Mouse (Mus musculus): ENCODE results near the gene Pdcd4.
"Not testable (repeated sequence)": the region's sequence is repeated elsewhere in the genome, so short reads cannot be mapped to it uniquely, and the experiment has no call there.

Pdcd4 gene

DNA sequence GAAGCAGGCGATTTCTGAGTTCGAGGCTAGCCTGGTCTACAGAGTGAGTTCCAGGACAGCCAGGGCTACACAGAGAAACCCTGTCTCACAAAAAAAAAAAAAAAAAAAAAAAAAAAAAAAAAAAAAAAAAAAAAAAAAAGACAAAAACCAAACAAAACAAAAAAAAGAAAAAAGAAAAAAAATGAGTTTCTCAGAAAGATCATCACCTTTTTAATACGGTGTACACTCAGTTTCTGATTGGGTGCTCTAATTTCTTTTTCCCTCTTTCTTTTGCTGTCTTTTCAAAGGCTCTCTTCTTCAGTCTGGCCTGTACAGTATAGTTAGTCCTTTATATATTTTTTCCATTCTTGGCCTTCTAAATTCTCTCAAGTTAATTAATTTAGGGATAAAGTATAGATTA lies 72.3 kb downstream of the Pdcd4 start:
- not testable (repeated sequence) for DNase-seq

DNA sequence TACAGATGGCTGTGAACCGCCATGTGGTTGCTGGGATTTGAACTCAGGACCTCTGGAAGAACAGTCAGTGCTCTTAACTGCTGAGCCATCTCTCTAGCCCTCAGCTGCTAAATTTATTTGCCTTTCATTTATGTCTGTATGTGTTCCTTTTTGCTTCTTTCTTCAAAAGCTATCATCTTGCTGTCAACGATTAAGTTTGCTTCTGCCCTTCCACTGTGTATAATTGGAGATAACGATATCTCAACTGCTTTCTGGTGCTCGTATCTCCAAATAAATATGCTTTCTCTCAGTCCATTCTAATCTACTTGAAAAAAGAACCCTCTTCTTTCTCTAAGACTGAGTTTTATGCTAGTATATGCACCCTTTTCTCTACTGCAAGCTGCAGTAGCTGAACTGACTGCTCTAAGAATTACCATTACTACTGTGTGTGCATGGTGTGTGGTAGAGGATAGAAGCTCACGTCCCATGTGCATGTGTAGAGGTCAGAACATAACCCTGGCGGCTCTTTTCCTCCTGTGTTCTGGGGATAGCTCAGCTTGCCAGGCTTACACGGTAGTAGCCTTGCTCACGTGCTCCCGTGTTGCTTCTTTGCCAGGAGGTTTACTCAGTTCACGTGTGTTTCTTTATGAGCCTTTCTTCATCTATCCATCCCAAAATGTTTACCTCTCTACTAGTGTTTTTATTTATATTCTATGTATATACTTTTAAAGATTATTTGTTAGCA lies 73.0 kb downstream of the Pdcd4 start:
- no peak for DNase-seq

DNA sequence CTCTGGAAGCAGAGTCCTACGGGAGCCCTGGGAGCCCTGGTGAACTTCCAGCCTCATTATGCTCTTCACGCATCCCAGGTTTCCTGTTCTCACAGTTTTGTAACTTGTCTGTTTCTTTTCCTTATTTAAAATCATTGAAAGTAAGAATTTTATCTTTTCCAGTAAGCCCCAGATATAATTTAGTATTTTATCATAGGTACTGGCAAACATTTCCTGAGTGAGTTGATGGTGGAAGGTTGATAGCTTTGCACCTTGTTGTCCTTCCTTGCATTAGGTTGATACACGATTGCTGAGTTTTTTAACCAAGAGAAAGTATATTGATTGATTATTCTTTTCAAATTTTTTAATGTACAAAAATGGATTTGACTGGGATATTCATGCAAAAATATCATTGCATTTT lies 77.2 kb downstream of the Pdcd4 start:
- DNase-seq, result no peak

DNA sequence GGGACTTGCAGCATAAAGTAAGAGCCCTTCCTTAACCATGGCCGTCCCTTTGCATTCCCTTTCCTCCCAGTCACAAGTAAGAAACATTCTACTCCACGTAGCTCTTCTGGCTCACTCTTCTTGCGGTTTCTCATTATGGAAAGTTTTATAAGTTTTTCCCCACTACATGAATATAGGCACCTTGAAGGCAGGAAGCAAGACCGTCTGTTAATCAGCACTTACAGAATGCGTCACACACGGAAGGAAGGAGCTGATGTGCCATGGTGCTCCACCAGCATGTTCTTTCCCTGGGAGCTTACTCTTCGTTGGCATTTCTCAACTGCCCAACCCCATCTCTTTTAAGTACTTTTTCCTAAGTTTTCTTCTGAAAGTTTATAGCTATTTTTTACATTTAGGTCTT lies 79.9 kb downstream of the Pdcd4 start:
- no peak for DNase-seq

DNA sequence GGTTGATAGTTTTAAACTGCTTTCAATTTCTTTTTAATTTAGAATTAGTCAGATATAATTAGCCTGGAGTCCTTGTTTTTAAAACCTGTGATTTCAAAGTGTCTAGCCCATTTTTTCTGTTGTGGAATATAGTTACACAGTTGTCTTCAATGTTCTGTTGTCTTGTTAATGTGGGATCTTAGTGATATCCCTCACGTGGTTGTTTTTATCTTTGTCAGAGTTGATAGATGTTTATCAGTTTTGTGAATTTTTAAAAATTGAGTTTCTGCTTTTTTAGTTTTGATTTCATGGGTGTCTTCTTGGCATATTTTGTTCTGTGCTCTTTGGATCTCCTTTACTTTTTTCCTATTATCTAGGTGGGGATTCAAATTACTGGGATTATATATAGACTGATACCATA lies 81.6 kb downstream of the Pdcd4 start:
- DNase-seq, result no peak
